Mouse (Mus musculus) activated CD4-positive, CD25-positive, alpha-beta regulatory T cell, adult 4 months (primary cell): ENCODE data around the gene Gm14226. TPM values are rescaled to one million over a fixed set of nuclear protein-coding genes. Genes with fewer than 3 reads are reported as not detected.
"Not testable (repeated sequence)": the region's sequence is repeated elsewhere in the genome, so short reads cannot be mapped to it uniquely, and the experiment has no call there.

Experiments
- ATAC-seq: one replicate; pipeline ENCODE4 v1.8.0; 2017
- polyA plus RNA-seq, 2 experiments: library from polyadenylated mRNA; unstranded; fragments of 100-300 nt; shearing (Covaris generic); gene quantifications; one replicate each; pipeline ENCODE4 v1.2.1; 2017

Gm14226 gene
- polyA plus RNA-seq, 2 experiments from 2014 or later: 0.19 TPM; not detected in 1

- peak; percentile 14 for ATAC-seq
These were observed 32.0 kb downstream of the Gm14226 start for GRCm38 (mm10) chr2:155050108-155050503.

- ATAC-seq: peak; percentile 84
These were observed 32.6 kb downstream of the Gm14226 start for GRCm38 (mm10) chr2:155050504-155051236.

GRCm38 (mm10) chr2:155051622-155052351 lies 33.7 kb downstream of the Gm14226 start:
- ATAC-seq: no peak

GRCm38 (mm10) chr2:155052681-155053080 lies 34.6 kb downstream of the Gm14226 start:
- ATAC-seq: no peak

GRCm38 (mm10) chr2:155053512-155053911 lies 35.4 kb downstream of the Gm14226 start:
- ATAC-seq: not testable (repeated sequence)

GRCm38 (mm10) chr2:155054672-155055071 lies 36.6 kb downstream of the Gm14226 start:
- ATAC-seq: no peak

GRCm38 (mm10) chr2:155056076-155056578 lies 38.1 kb downstream of the Gm14226 start:
- no peak for ATAC-seq

GRCm38 (mm10) chr2:155057361-155057760 lies 39.3 kb downstream of the Gm14226 start:
- no peak for ATAC-seq

- no peak for ATAC-seq
These were observed 53.0 kb downstream of the Gm14226 start for GRCm38 (mm10) chr2:155071027-155071426.

- no peak for ATAC-seq
These were observed 54.5 kb downstream of the Gm14226 start for GRCm38 (mm10) chr2:155072353-155073145.

GRCm38 (mm10) chr2:155073347-155073746 lies 55.3 kb downstream of the Gm14226 start:
- no peak for ATAC-seq

- peak; percentile 96 for ATAC-seq
These were observed 56.1 kb downstream of the Gm14226 start, which contains the start of gene Ahcy for GRCm38 (mm10) chr2:155073978-155074765. Gene Ahcy, minus strand, starts transcription at chr2:155074497.

- ATAC-seq: peak; percentile 4
These were observed 56.8 kb downstream of the Gm14226 start for GRCm38 (mm10) chr2:155074766-155075330.

- ATAC-seq: no peak
These were observed 57.6 kb downstream of the Gm14226 start for GRCm38 (mm10) chr2:155075649-155076048.

Other genes with a start within 250 kb of the Gm14226 start
- 1 to 10 TPM in 1 of 2 experiments, not detected in 1; 1.4 TPM for gene Gm14214, start 248.2 kb upstream of the Gm14226 start, polyA plus RNA-seq
- 10 to 100 TPM; 10.4 to 19.3 TPM for gene Raly, start 227.2 kb upstream of the Gm14226 start, polyA plus RNA-seq
- not detected for gene a, start 226.9 kb upstream of the Gm14226 start, polyA plus RNA-seq
- gene Eif2s2, start 125.3 kb upstream of the Gm14226 start, polyA plus RNA-seq: 100 to 1,000 TPM in 1 of 2 experiments, 10 to 100 TPM in 1; 94.5 to 114 TPM
- gene Ahcy, start 56.2 kb downstream of the Gm14226 start, polyA plus RNA-seq: 10 to 100 TPM; 30.2 to 50.5 TPM
- 10 to 100 TPM; 53.0 to 53.4 TPM for gene Itch, start 115.2 kb downstream of the Gm14226 start, polyA plus RNA-seq
- gene Dynlrb1, start 218.3 kb downstream of the Gm14226 start, polyA plus RNA-seq: 100 to 1,000 TPM; 330 to 375 TPM